Comparison of ENCODE assay signal across 10 mouse cellular contexts in the genomic region with DNA sequence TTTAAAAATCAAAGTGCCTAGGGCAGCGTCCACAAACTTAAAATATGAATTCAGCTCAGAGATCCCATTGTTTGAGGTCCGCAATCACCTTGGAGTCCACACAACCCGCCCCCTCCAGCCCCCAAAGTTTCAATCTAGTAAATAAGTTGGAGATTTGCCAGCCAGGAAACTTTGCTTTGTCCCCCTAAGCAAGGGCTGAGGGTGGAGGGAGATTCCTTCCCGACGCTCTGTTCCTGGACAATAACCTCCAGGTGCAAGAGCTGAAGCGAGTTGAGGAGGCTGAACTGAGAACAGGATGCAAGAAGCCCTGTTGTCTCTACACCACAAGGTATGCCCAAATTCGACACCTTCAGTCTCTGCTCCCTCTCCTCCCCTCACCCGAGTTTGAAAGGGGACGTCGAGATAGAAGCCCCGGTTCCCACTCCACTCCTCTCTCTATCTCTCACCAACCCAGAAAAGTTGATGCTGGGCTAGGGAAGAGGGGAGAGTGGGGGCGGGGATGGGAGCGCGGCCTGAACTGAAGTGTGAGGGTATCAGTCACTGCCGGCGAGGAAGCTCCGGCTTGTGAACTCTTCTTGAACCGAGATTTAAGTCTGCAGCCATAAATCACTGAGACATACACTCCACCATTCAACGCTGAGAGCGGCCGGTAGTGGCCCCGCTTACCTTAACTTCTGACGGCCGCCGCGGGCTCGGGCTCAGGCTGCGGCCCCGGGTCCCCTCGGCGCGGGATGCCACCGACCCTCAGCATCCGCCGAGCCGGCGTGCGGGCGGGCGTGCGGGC. TPM values are rescaled to one million over a fixed set of nuclear protein-coding genes. Genes with fewer than 3 reads are reported as not detected.
DNase-seq lines count a peak whose midpoint lies in the region; ATAC-seq lines count a peak whose summit lies in the region.
"Had no signal": no experiment of that assay in that cellular context is flagged by ENCODE, and none has a peak within 500 bp of the region (broad histone marks: within the 10 kb centered on the region; RNA-seq: fewer than 3 reads in every experiment).

No protein-coding gene starts in this region.

- H3K9me3 ChIP-seq in heart, embryonic 10.5 days: no peaks in the 10 kb centered on the region
- H3K9me3 ChIP-seq in embryonic facial prominence, embryonic 13.5 days: no peaks in the 10 kb centered on the region
- H3K9me3 ChIP-seq in neural tube, embryonic 11.5 days (ENCODE audit: control insufficient read depth, low read length): no peaks in the 10 kb centered on the region

- peaks cover 100% of the 10 kb centered on the region for H3K27me3 ChIP-seq in heart, embryonic 10.5 days (ENCODE audit: insufficient read depth, poor library complexity, severe bottlenecking)
- H3K27me3 ChIP-seq in embryonic facial prominence, embryonic 13.5 days: peaks cover 99% of the 10 kb centered on the region
- no peaks in the 10 kb centered on the region for H3K27me3 ChIP-seq in neural tube, embryonic 11.5 days (ENCODE audit: control insufficient read depth, insufficient read depth, low read length)
- H3K27me3 ChIP-seq: CH12.LX had no signal

- H3K4me2 ChIP-seq in embryonic facial prominence, embryonic 13.5 days: no peak overlapping the region
- peak overlapping the region; percentile 78 for H3K4me2 ChIP-seq in neural tube, embryonic 11.5 days (ENCODE audit: low read depth)

- H3K9ac ChIP-seq in embryonic facial prominence, embryonic 13.5 days: no peak overlapping the region
- peak overlapping the region; percentile 99 for H3K9ac ChIP-seq in neural tube, embryonic 11.5 days (ENCODE audit: low read length)

- H3K4me1 ChIP-seq in heart, embryonic 10.5 days: peaks cover 41% of the 10 kb centered on the region
- H3K4me1 ChIP-seq in embryonic facial prominence, embryonic 13.5 days: peaks cover 10% of the 10 kb centered on the region
- H3K4me1 ChIP-seq in neural tube, embryonic 11.5 days (ENCODE audit: control insufficient read depth, insufficient read depth, low read length): peaks cover 48% of the 10 kb centered on the region

- WGBS in heart, embryonic 10.5 days: 1% methylated on average over 41 of the region's 41 CpGs
- WGBS in embryonic facial prominence, embryonic 13.5 days: under 1% methylated on average over 40 of the region's 41 CpGs
- under 1% methylated on average over 40 of the region's 41 CpGs for WGBS in neural tube, embryonic 11.5 days

- ATAC-seq in embryonic facial prominence, embryonic 13.5 days (ENCODE audit: insufficient number of reproducible peaks, insufficient read depth, low FRiP score, low TSS enrichment, low read depth): no peak
- peak; percentile 63 for ATAC-seq in neural tube, embryonic 11.5 days (ENCODE audit: insufficient read depth, low FRiP score, low TSS enrichment)

- DNase-seq in heart, embryonic 10.5 days (ENCODE audit: low spot score): peak; percentile 78
- no peak for DNase-seq in heart, postnatal 25 days (ENCODE audit: low spot score)
- DNase-seq in kidney, postnatal 10 days: peak; percentile 83
- DNase-seq in neural tube, embryonic 11.5 days (ENCODE audit: low spot score): peak; percentile 91
- no peak for DNase-seq in left cerebral cortex, adult 8-10 months (ENCODE audit: low spot score in 2 of 2)
- DNase-seq in layer of hippocampus, adult 11-12 months (ENCODE audit: low spot score): no peak
- DNase-seq in left cerebral cortex, postnatal 14 days (ENCODE audit: low spot score in 2 of 2): no peak

- H3K27ac ChIP-seq in heart, embryonic 10.5 days: peak overlapping the region; percentile 87
- H3K27ac ChIP-seq in embryonic facial prominence, embryonic 13.5 days: no peak overlapping the region
- H3K27ac ChIP-seq in neural tube, embryonic 11.5 days (ENCODE audit: low read depth, low read length): peak overlapping the region; percentile 100

- intact Hi-C loops in heart, postnatal 25 days (cut with DNase I): no loop called here
- intact Hi-C loops in left cerebral cortex, postnatal 14 days (cut with DNase I): no loop called here

- H3K36me3 ChIP-seq in heart, embryonic 10.5 days: no peaks in the 10 kb centered on the region
- no peaks in the 10 kb centered on the region for H3K36me3 ChIP-seq in embryonic facial prominence, embryonic 13.5 days
- peaks cover 3% of the 10 kb centered on the region for H3K36me3 ChIP-seq in neural tube, embryonic 11.5 days (ENCODE audit: control insufficient read depth, insufficient read depth, low read length)

- peak overlapping the region; percentile 62 for H3K4me3 ChIP-seq in heart, embryonic 10.5 days
- H3K4me3 ChIP-seq in embryonic facial prominence, embryonic 13.5 days: peak overlapping the region; percentile 11; the same call in 1 of the 2 replicates
- H3K4me3 ChIP-seq in neural tube, embryonic 11.5 days (ENCODE audit: low read depth, low read length): peak overlapping the region; percentile 91
- H3K4me3 ChIP-seq: myocyte had no signal

RNA-seq across cellular contexts. Expression of gene 5730596B20Rik, which starts 2.1 kb away (rescaled TPM):
- polyA plus RNA-seq in heart, embryonic 10.5 days (2016; fragmentation: Nextera tagmentation; extraction: Ambion mirVana): 0.07 and 1.5 TPM in 2 replicates
- not detected for total RNA-seq in heart, postnatal 25 days (2021)
- 0.08 TPM in 1 of 2 replicates, not detected in the other for polyA plus RNA-seq in embryonic facial prominence, embryonic 13.5 days (2015; fragmentation: Nextera tagmentation; extraction: Ambion mirVana)
- polyA plus RNA-seq in neural tube, embryonic 11.5 days (2014; fragmentation: Nextera tagmentation; extraction: Ambion mirVana): 4.1 and 4.5 TPM in 2 replicates
- total RNA-seq in left cerebral cortex, adult 8-10 months (2022): not detected
- total RNA-seq in left cerebral cortex, postnatal 14 days (2021): not detected
- total RNA-seq: CH12.LX had no signal

RNA-seq across cellular contexts. Expression of gene Hoxa2, which starts 10.5 kb away (rescaled TPM):
- polyA plus RNA-seq in heart, embryonic 10.5 days (2016; fragmentation: Nextera tagmentation; extraction: Ambion mirVana): 4.3 and 10.3 TPM in 2 replicates
- under 1 TPM; 0.31 to 0.34 TPM for total RNA-seq in heart, postnatal 25 days (2021)
- polyA plus RNA-seq in embryonic facial prominence, embryonic 13.5 days (2015; fragmentation: Nextera tagmentation; extraction: Ambion mirVana): 0.19 and 1.6 TPM in 2 replicates
- polyA plus RNA-seq in neural tube, embryonic 11.5 days (2014; fragmentation: Nextera tagmentation; extraction: Ambion mirVana): 36.0 and 37.5 TPM in 2 replicates
- total RNA-seq in left cerebral cortex, adult 8-10 months (2022): not detected
- not detected for total RNA-seq in left cerebral cortex, postnatal 14 days (2021)
- total RNA-seq: CH12.LX had no signal

RNA-seq across cellular contexts. Expression of gene Hoxa4, which starts 16.4 kb away (rescaled TPM):
- polyA plus RNA-seq in heart, embryonic 10.5 days (2016; fragmentation: Nextera tagmentation; extraction: Ambion mirVana): 0.17 and 1.4 TPM in 2 replicates
- under 1 TPM; 0.22 to 0.36 TPM for total RNA-seq in heart, postnatal 25 days (2021)
- 0.46 TPM in 1 of 2 replicates, not detected in the other for polyA plus RNA-seq in embryonic facial prominence, embryonic 13.5 days (2015; fragmentation: Nextera tagmentation; extraction: Ambion mirVana)
- 10.2 and 11.7 TPM in 2 replicates for polyA plus RNA-seq in neural tube, embryonic 11.5 days (2014; fragmentation: Nextera tagmentation; extraction: Ambion mirVana)
- total RNA-seq in left cerebral cortex, adult 8-10 months (2022): not detected
- not detected for total RNA-seq in left cerebral cortex, postnatal 14 days (2021)
- total RNA-seq: CH12.LX had no signal

RNA-seq across cellular contexts. Expression of gene Hoxa1, which starts 17.0 kb away (rescaled TPM):
- 1.00 and 4.1 TPM in 2 replicates for polyA plus RNA-seq in heart, embryonic 10.5 days (2016; fragmentation: Nextera tagmentation; extraction: Ambion mirVana)
- under 1 TPM in 1 of 2 experiments, not detected in 1; 0.16 TPM for total RNA-seq in heart, postnatal 25 days (2021)
- 0.21 and 0.84 TPM in 2 replicates for polyA plus RNA-seq in embryonic facial prominence, embryonic 13.5 days (2015; fragmentation: Nextera tagmentation; extraction: Ambion mirVana)
- polyA plus RNA-seq in neural tube, embryonic 11.5 days (2014; fragmentation: Nextera tagmentation; extraction: Ambion mirVana): 8.0 and 9.3 TPM in 2 replicates
- total RNA-seq in left cerebral cortex, adult 8-10 months (2022): not detected
- not detected for total RNA-seq in left cerebral cortex, postnatal 14 days (2021)

RNA-seq across cellular contexts. Expression of gene Hoxa5, which starts 29.2 kb away (rescaled TPM):
- polyA plus RNA-seq in heart, embryonic 10.5 days (2016; fragmentation: Nextera tagmentation; extraction: Ambion mirVana): 0.58 and 6.0 TPM in 2 replicates
- total RNA-seq in heart, postnatal 25 days (2021): 1 to 10 TPM in 1 of 2 experiments, under 1 TPM in 1; 0.52 to 1.3 TPM
- 0.18 and 4.8 TPM in 2 replicates for polyA plus RNA-seq in embryonic facial prominence, embryonic 13.5 days (2015; fragmentation: Nextera tagmentation; extraction: Ambion mirVana)
- polyA plus RNA-seq in neural tube, embryonic 11.5 days (2014; fragmentation: Nextera tagmentation; extraction: Ambion mirVana): 53.4 and 56.5 TPM in 2 replicates
- not detected for total RNA-seq in left cerebral cortex, adult 8-10 months (2022)
- not detected for total RNA-seq in left cerebral cortex, postnatal 14 days (2021)

Comparison
In these comparisons a context has a peak if more than half of its experiments do, and no peak if none do; other contexts are left out.
1. DNase-seq: peak in heart, embryonic 10.5 days (single experiment), kidney, postnatal 10 days (single experiment) and neural tube, embryonic 11.5 days (single experiment); none in heart, postnatal 25 days (single experiment), left cerebral cortex, adult 8-10 months (0 of 2), layer of hippocampus, adult 11-12 months (single experiment) and left cerebral cortex, postnatal 14 days (0 of 2).
2. H3K4me3 ChIP-seq: peak in every context shown above with its lines; median percentile 91 in neural tube, embryonic 11.5 days; 62 in heart, embryonic 10.5 days; 11 in embryonic facial prominence, embryonic 13.5 days.